Mouse (Mus musculus): ENCODE measurements around the gene Zfp867. TPM values are rescaled to one million over a fixed set of nuclear protein-coding genes. Genes with fewer than 3 reads are reported as not detected.

Gene Zfp867
- polyA plus RNA-seq (2014; fragmentation: Nextera tagmentation; extraction: Ambion mirVana): 11.9 and 13.0 TPM in 2 replicates

- DNase-seq (ENCODE audit: low spot score) (peak; percentile 92), ATAC-seq (replicated peaks; ENCODE audit: low FRiP score) (peak; percentile 88)
- Histone ChIP-seq H3K36me3 (ENCODE audit: control insufficient read depth, insufficient read depth, low read length) (no peaks in the 10 kb centered on the region), H3K27me3 (ENCODE audit: control insufficient read depth, insufficient read depth, low read length) (no peaks in the 10 kb centered on the region), H3K9me3 (ENCODE audit: control insufficient read depth, low read length) (no peaks in the 10 kb centered on the region), H3K27ac (ENCODE audit: low read depth, low read length) (peak within 1 kb of the TSS; percentile 47; the same call in 1 of the 2 replicates), H3K4me1 (replicated peaks; ENCODE audit: control insufficient read depth, insufficient read depth, low read length) (peaks cover 4% of the 10 kb centered on the region; the same call in 1 of the 2 replicates), H3K4me2 (ENCODE audit: low read depth, low read length, severe bottlenecking) (peak within 1 kb of the TSS; percentile 54), H3K9ac (ENCODE audit: low read length) (peak within 1 kb of the TSS; percentile 79), H3K4me3 (ENCODE audit: low read depth, low read length) (peak within 1 kb of the TSS; percentile 80)
- 1% methylated on average over 19 of the region's 19 CpGs for WGBS
Observed at GRCm38 (mm10) chr11:59472326-59472677, at the start of gene Zfp867. Zfp867 (minus strand) TSS chr11:59472474.

GRCm38 (mm10) chr11:59519741-59520495 is 47.6 kb upstream of the Zfp867 start:
- no peak for ATAC-seq (replicated peaks; ENCODE audit: low FRiP score)
- 73% methylated on average over 6 of the region's 6 CpGs for WGBS

GRCm38 (mm10) chr11:59518226-59518625 is 46.0 kb upstream of the Zfp867 start:
- H3K9ac ChIP-seq (ENCODE audit: low read length): no peak overlapping the region
- no peaks in the 10 kb centered on the region for H3K27me3 ChIP-seq (ENCODE audit: control insufficient read depth, insufficient read depth, low read length)
- H3K4me1 ChIP-seq (replicated peaks; ENCODE audit: control insufficient read depth, insufficient read depth, low read length): no peaks in the 10 kb centered on the region
- 81% methylated on average over 10 of the region's 10 CpGs for WGBS
- no peaks in the 10 kb centered on the region for H3K9me3 ChIP-seq (ENCODE audit: control insufficient read depth, low read length)
- no peak overlapping the region for H3K4me2 ChIP-seq (ENCODE audit: low read depth, low read length, severe bottlenecking)
- no peak for ATAC-seq (replicated peaks; ENCODE audit: low FRiP score)
- H3K4me3 ChIP-seq (ENCODE audit: low read depth, low read length): no peak overlapping the region
- H3K27ac ChIP-seq (ENCODE audit: low read depth, low read length): no peak overlapping the region
- no peak for DNase-seq (ENCODE audit: low spot score)
- H3K36me3 ChIP-seq (ENCODE audit: control insufficient read depth, insufficient read depth, low read length): no peaks in the 10 kb centered on the region

More at GRCm38 (mm10) chr11:59519741-59520495, 47.6 kb upstream of the Zfp867 start:
- no peak overlapping the region for H3K4me3 ChIP-seq (ENCODE audit: low read depth, low read length)
- no peak for DNase-seq (ENCODE audit: low spot score)
- no peaks in the 10 kb centered on the region for H3K4me1 ChIP-seq (replicated peaks; ENCODE audit: control insufficient read depth, insufficient read depth, low read length)
- no peaks in the 10 kb centered on the region; the same call in 1 of the 2 replicates for H3K9me3 ChIP-seq (ENCODE audit: control insufficient read depth, low read length)
- no peaks in the 10 kb centered on the region for H3K36me3 ChIP-seq (ENCODE audit: control insufficient read depth, insufficient read depth, low read length)
- no peak overlapping the region for H3K9ac ChIP-seq (ENCODE audit: low read length)
- H3K27ac ChIP-seq (ENCODE audit: low read depth, low read length): no peak overlapping the region
- H3K27me3 ChIP-seq (ENCODE audit: control insufficient read depth, insufficient read depth, low read length): no peaks in the 10 kb centered on the region
- no peak overlapping the region for H3K4me2 ChIP-seq (ENCODE audit: low read depth, low read length, severe bottlenecking)

- Histone ChIP-seq H3K27ac (ENCODE audit: low read depth, low read length) (no peak overlapping the region), H3K4me1 (replicated peaks; ENCODE audit: control insufficient read depth, insufficient read depth, low read length) (no peaks in the 10 kb centered on the region), H3K9ac (ENCODE audit: low read length) (no peak overlapping the region), H3K4me2 (ENCODE audit: low read depth, low read length, severe bottlenecking) (no peak overlapping the region), H3K36me3 (ENCODE audit: control insufficient read depth, insufficient read depth, low read length) (no peaks in the 10 kb centered on the region), H3K9me3 (ENCODE audit: control insufficient read depth, low read length) (no peaks in the 10 kb centered on the region), H3K4me3 (ENCODE audit: low read depth, low read length) (no peak overlapping the region), H3K27me3 (ENCODE audit: control insufficient read depth, insufficient read depth, low read length) (no peaks in the 10 kb centered on the region)
- ATAC-seq (replicated peaks; ENCODE audit: low FRiP score): no peak
- DNase-seq (ENCODE audit: low spot score): no peak
- WGBS: 82% methylated on average over 1 of the region's 1 CpGs
Observed at GRCm38 (mm10) chr11:59517441-59517840, 45.2 kb upstream of the Zfp867 start.

GRCm38 (mm10) chr11:59514789-59515188 is 42.5 kb upstream of the Zfp867 start:
- 66% methylated on average over 3 of the region's 3 CpGs for WGBS
- no peak for DNase-seq (ENCODE audit: low spot score)

GRCm38 (mm10) chr11:59514381-59514780 is 42.1 kb upstream of the Zfp867 start:
- Histone ChIP-seq H3K9ac (ENCODE audit: low read length) (no peak overlapping the region), H3K4me1 (replicated peaks; ENCODE audit: control insufficient read depth, insufficient read depth, low read length) (no peaks in the 10 kb centered on the region), H3K27ac (ENCODE audit: low read depth, low read length) (no peak overlapping the region), H3K4me3 (ENCODE audit: low read depth, low read length) (no peak overlapping the region), H3K9me3 (ENCODE audit: control insufficient read depth, low read length) (no peaks in the 10 kb centered on the region), H3K4me2 (ENCODE audit: low read depth, low read length, severe bottlenecking) (no peak overlapping the region), H3K36me3 (ENCODE audit: control insufficient read depth, insufficient read depth, low read length) (no peaks in the 10 kb centered on the region), H3K27me3 (ENCODE audit: control insufficient read depth, insufficient read depth, low read length) (no peaks in the 10 kb centered on the region)
- WGBS: 66% methylated on average over 6 of the region's 6 CpGs
- DNase-seq (ENCODE audit: low spot score): no peak
- no peak for ATAC-seq (replicated peaks; ENCODE audit: low FRiP score)

More at GRCm38 (mm10) chr11:59514789-59515188, 42.5 kb upstream of the Zfp867 start:
- H3K4me2 ChIP-seq (ENCODE audit: low read depth, low read length, severe bottlenecking): no peak overlapping the region
- no peak overlapping the region for H3K9ac ChIP-seq (ENCODE audit: low read length)
- no peaks in the 10 kb centered on the region for H3K9me3 ChIP-seq (ENCODE audit: control insufficient read depth, low read length)
- no peak overlapping the region for H3K27ac ChIP-seq (ENCODE audit: low read depth, low read length)
- H3K4me1 ChIP-seq (replicated peaks; ENCODE audit: control insufficient read depth, insufficient read depth, low read length): no peaks in the 10 kb centered on the region
- no peaks in the 10 kb centered on the region for H3K36me3 ChIP-seq (ENCODE audit: control insufficient read depth, insufficient read depth, low read length)
- H3K27me3 ChIP-seq (ENCODE audit: control insufficient read depth, insufficient read depth, low read length): no peaks in the 10 kb centered on the region
- no peak for ATAC-seq (replicated peaks; ENCODE audit: low FRiP score)
- no peak overlapping the region for H3K4me3 ChIP-seq (ENCODE audit: low read depth, low read length)

GRCm38 (mm10) chr11:59513556-59513955 is 41.3 kb upstream of the Zfp867 start:
- Histone ChIP-seq H3K27me3 (ENCODE audit: control insufficient read depth, insufficient read depth, low read length) (no peaks in the 10 kb centered on the region), H3K9ac (ENCODE audit: low read length) (no peak overlapping the region), H3K36me3 (ENCODE audit: control insufficient read depth, insufficient read depth, low read length) (no peaks in the 10 kb centered on the region), H3K4me3 (ENCODE audit: low read depth, low read length) (no peak overlapping the region), H3K4me1 (replicated peaks; ENCODE audit: control insufficient read depth, insufficient read depth, low read length) (no peaks in the 10 kb centered on the region), H3K27ac (ENCODE audit: low read depth, low read length) (no peak overlapping the region), H3K9me3 (ENCODE audit: control insufficient read depth, low read length) (no peaks in the 10 kb centered on the region), H3K4me2 (ENCODE audit: low read depth, low read length, severe bottlenecking) (no peak overlapping the region)
- ATAC-seq (replicated peaks; ENCODE audit: low FRiP score) (no peak), DNase-seq (ENCODE audit: low spot score) (no peak)
- 86% methylated on average over 3 of the region's 3 CpGs for WGBS

- Histone ChIP-seq H3K36me3 (ENCODE audit: control insufficient read depth, insufficient read depth, low read length) (no peaks in the 10 kb centered on the region), H3K9ac (ENCODE audit: low read length) (no peak overlapping the region), H3K27me3 (ENCODE audit: control insufficient read depth, insufficient read depth, low read length) (no peaks in the 10 kb centered on the region), H3K4me1 (replicated peaks; ENCODE audit: control insufficient read depth, insufficient read depth, low read length) (0 out of 2 replicates have a peak, but pooled peaks cover under 1% of the 10 kb centered on the region), H3K27ac (ENCODE audit: low read depth, low read length) (no peak overlapping the region), H3K4me2 (ENCODE audit: low read depth, low read length, severe bottlenecking) (no peak overlapping the region), H3K9me3 (ENCODE audit: control insufficient read depth, low read length) (no peaks in the 10 kb centered on the region), H3K4me3 (ENCODE audit: low read depth, low read length) (no peak overlapping the region)
- ATAC-seq (replicated peaks; ENCODE audit: low FRiP score) (no peak), DNase-seq (ENCODE audit: low spot score) (no peak)
- 89% methylated on average over 10 of the region's 10 CpGs for WGBS
Observed at GRCm38 (mm10) chr11:59512733-59513132, 40.5 kb upstream of the Zfp867 start.

GRCm38 (mm10) chr11:59511558-59511957 is 39.3 kb upstream of the Zfp867 start:
- no peaks in the 10 kb centered on the region for H3K9me3 ChIP-seq (ENCODE audit: control insufficient read depth, low read length)
- DNase-seq (ENCODE audit: low spot score): no peak
- H3K36me3 ChIP-seq (ENCODE audit: control insufficient read depth, insufficient read depth, low read length): no peaks in the 10 kb centered on the region
- H3K9ac ChIP-seq (ENCODE audit: low read length): no peak overlapping the region
- WGBS: 68% methylated on average over 1 of the region's 1 CpGs
- H3K27me3 ChIP-seq (ENCODE audit: control insufficient read depth, insufficient read depth, low read length): no peaks in the 10 kb centered on the region
- H3K27ac ChIP-seq (ENCODE audit: low read depth, low read length): no peak overlapping the region
- no peak for ATAC-seq (replicated peaks; ENCODE audit: low FRiP score)
- H3K4me2 ChIP-seq (ENCODE audit: low read depth, low read length, severe bottlenecking): no peak overlapping the region
- H3K4me1 ChIP-seq (replicated peaks; ENCODE audit: control insufficient read depth, insufficient read depth, low read length): peaks cover 10% of the 10 kb centered on the region; the same call in 1 of the 2 replicates
- H3K4me3 ChIP-seq (ENCODE audit: low read depth, low read length): no peak overlapping the region
